Mouse (Mus musculus) midbrain, postnatal 0 days (tissue): ENCODE measurements around the gene Ccdc113. TPM values are rescaled to one million over a fixed set of nuclear protein-coding genes. Genes with fewer than 3 reads are reported as not detected.

ENCODE experiments used
- ATAC-seq: fragments of 200-750 bp; cut with Nextera tagmentation; 2 replicates; pipeline ENCODE4 v1.8.0; 2017; ENCODE audit warnings: moderate number of reproducible peaks, mild to moderate bottlenecking, moderate TSS enrichment, moderate library complexity; ENCODE audit not compliant: low FRiP score
- DNase-seq: peaks from one replicate; pipeline ENCODE4 v3.0.0-alpha.2; 2015; ENCODE audit warnings: low spot score
- H3K27ac ChIP-seq: fragments of 300-500 bp; sonication (generic); 2 replicates; pipeline ENCODE4 v1.5.1; 2014; ENCODE audit warnings: low read depth, mild to moderate bottlenecking, low read length, mixed read lengths
- H3K27me3 ChIP-seq: fragments of 300-500 bp; sonication (generic); 2 replicates; pipeline ENCODE4 v1.6.1; 2014; ENCODE audit warnings: low read length, control low read depth, mixed read lengths; ENCODE audit not compliant: insufficient read depth
- H3K36me3 ChIP-seq: fragments of 300-500 bp; sonication (generic); 2 replicates; pipeline ENCODE4 v1.6.1; 2014; ENCODE audit warnings: low read length, control low read depth, mixed read lengths; ENCODE audit not compliant: insufficient read depth
- H3K4me1 ChIP-seq: fragments of 300-500 bp; sonication (generic); 2 replicates; pipeline ENCODE4 v1.6.1; 2014; ENCODE audit warnings: mild to moderate bottlenecking, control low read depth, antibody characterized with exemption, low read length, mixed read lengths; ENCODE audit not compliant: insufficient read depth
- H3K4me2 ChIP-seq: fragments of 300-500 bp; sonication (generic); 2 replicates; pipeline ENCODE4 v1.6.1; 2014; ENCODE audit warnings: low read depth, mild to moderate bottlenecking, low read length, mixed read lengths; ENCODE audit not compliant: poor library complexity, severe bottlenecking
- H3K4me3 ChIP-seq: fragments of 300-500 bp; sonication (generic); 2 replicates; pipeline ENCODE4 v1.5.1; 2014; ENCODE audit warnings: low read depth, mild to moderate bottlenecking, low read length, moderate library complexity
- H3K9ac ChIP-seq: fragments of 300-500 bp; sonication (generic); replicated peaks from 2 replicates; pipeline ENCODE4 v1.6.1; 2014; ENCODE audit warnings: mild to moderate bottlenecking, low read length, moderate library complexity, mixed read lengths; ENCODE audit not compliant: poor library complexity, severe bottlenecking
- H3K9me3 ChIP-seq: fragments of 300-500 bp; sonication (generic); 2 replicates; pipeline ENCODE4 v1.6.1; 2016; ENCODE audit warnings: low read length, control low read depth
- CTCF ChIP-seq: IDR thresholded peaks from 2 replicates; pipeline ENCODE4 v1.5.1; 2016; ENCODE audit warnings: antibody characterized with exemption, mild to moderate bottlenecking
- WGBS: fragments of 180-500 bp; shearing (Covaris S2); extraction: QIAGEN DNeasy Blood & Tissue Kit; methylation state at CpG from one replicate; pipeline ENCODE4 v1.1.7; 2014; 5-methylcytosine and 5-hydroxymethylcytosine counted together
- polyA plus RNA-seq: library from polyadenylated mRNA; unstranded; fragments of >200 nt; fragmentation: Nextera tagmentation; extraction: Ambion mirVana; gene quantifications from 2 replicates; pipeline ENCODE4 v1.2.1, GENCODE M21; 2015
- total RNA-seq: library from RNA; depleted of rRNA; stranded (reverse); fragments of >200 nt; gene quantifications from 2 replicates; pipeline ENCODE4 v1.2.3, GENCODE M21; 2014

Gene Ccdc113
- total and polyA plus RNA-seq, 2 experiments from 2014 or later = 3.2 to 4.0 TPM

DNA sequence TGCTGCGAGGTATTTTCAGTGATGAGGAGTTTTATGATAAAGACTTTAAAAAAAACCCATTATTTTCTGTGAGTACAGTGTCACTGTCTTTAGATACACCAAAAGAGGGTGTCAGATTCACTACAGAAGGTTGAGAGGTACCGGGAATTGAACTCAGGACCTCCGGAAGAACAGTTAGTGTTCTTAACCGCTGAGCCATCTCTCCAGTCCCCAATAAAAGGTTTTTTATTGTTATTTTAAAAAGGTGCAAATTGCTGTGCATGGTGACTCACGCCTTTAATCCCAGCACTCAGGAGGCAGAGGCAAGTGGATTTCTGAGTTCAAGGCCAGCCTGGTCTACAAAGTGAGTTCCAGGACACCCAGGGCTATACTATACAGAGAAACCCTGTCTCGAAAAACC, 38.4 kb upstream of the Ccdc113 start:
- H3K4me1 ChIP-seq = peaks cover 2% of the 10 kb centered on the region; the same call in 1 of the 2 replicates
- WGBS = 80% methylated on average over 6 of the region's 6 CpGs
- H3K27ac ChIP-seq = no peak overlapping the region
- H3K4me3 ChIP-seq = no peak overlapping the region
- H3K9ac ChIP-seq = no peak overlapping the region
- H3K9me3 ChIP-seq = no peaks in the 10 kb centered on the region
- no peaks in the 10 kb centered on the region for H3K27me3 ChIP-seq
- no peak overlapping the region for H3K4me2 ChIP-seq
- no peaks in the 10 kb centered on the region for H3K36me3 ChIP-seq
- ATAC-seq (no peak), DNase-seq (no peak)
- TF ChIP-seq CTCF = no peak

DNA sequence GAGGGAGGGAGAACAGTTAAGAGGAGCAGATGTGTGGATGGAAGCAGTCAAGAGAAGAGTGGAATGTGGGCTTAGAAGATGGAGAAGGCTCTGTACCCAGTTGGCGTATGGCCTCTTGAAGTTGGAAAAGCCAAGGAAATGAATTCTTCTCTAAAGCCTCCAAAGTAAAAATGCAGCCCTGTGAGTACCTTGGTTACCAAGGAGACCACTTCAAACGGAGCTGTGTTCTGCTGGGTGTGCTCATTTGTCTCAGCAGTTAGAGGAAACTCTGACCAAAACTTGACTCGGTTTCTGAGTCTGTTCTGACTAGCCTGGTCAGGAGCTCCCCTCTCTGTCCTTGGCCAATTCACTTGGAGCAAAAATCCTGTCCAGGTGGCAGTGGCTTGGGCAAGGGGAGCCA, 37.5 kb upstream of the Ccdc113 start:
- H3K9ac ChIP-seq = no peak overlapping the region
- H3K27me3 ChIP-seq = no peaks in the 10 kb centered on the region
- peaks cover 2% of the 10 kb centered on the region; the same call in 1 of the 2 replicates for H3K4me1 ChIP-seq
- H3K27ac ChIP-seq = no peak overlapping the region
- DNase-seq = no peak
- H3K4me2 ChIP-seq = no peak overlapping the region
- no peak for TF ChIP-seq CTCF
- no peak for ATAC-seq
- no peaks in the 10 kb centered on the region for H3K9me3 ChIP-seq
- WGBS = 29% methylated on average over 3 of the region's 3 CpGs
- no peak overlapping the region for H3K4me3 ChIP-seq
- H3K36me3 ChIP-seq = no peaks in the 10 kb centered on the region

DNA sequence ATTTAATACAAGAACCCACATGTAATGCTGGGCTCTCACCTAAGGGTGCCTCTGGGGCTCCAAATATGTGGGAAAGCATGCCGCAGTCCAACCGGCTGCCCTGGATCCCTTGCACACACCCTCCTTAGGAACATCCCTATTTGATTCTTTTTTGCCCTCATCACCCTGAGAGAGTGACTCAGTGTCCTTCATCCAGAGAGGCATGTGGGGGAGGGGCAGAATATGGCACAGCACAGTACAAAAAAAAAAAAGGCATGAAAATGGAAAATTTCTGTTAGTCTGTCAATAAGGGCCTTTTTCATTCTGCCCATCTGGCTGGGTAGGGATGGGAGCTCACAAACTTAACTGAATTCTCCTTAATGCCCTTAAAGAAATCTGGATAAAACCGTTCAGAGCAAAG, 36.1 kb upstream of the Ccdc113 start:
- H3K27ac ChIP-seq = no peak overlapping the region
- H3K4me2 ChIP-seq = no peak overlapping the region
- 84% methylated on average over 3 of the region's 3 CpGs for WGBS
- TF ChIP-seq CTCF = no peak
- H3K4me3 ChIP-seq = no peak overlapping the region
- no peak for ATAC-seq
- DNase-seq = no peak
- H3K36me3 ChIP-seq = no peaks in the 10 kb centered on the region
- H3K9ac ChIP-seq = no peak overlapping the region
- H3K9me3 ChIP-seq = no peaks in the 10 kb centered on the region
- H3K27me3 ChIP-seq = no peaks in the 10 kb centered on the region
- peaks cover 2% of the 10 kb centered on the region; the same call in 1 of the 2 replicates for H3K4me1 ChIP-seq

DNA sequence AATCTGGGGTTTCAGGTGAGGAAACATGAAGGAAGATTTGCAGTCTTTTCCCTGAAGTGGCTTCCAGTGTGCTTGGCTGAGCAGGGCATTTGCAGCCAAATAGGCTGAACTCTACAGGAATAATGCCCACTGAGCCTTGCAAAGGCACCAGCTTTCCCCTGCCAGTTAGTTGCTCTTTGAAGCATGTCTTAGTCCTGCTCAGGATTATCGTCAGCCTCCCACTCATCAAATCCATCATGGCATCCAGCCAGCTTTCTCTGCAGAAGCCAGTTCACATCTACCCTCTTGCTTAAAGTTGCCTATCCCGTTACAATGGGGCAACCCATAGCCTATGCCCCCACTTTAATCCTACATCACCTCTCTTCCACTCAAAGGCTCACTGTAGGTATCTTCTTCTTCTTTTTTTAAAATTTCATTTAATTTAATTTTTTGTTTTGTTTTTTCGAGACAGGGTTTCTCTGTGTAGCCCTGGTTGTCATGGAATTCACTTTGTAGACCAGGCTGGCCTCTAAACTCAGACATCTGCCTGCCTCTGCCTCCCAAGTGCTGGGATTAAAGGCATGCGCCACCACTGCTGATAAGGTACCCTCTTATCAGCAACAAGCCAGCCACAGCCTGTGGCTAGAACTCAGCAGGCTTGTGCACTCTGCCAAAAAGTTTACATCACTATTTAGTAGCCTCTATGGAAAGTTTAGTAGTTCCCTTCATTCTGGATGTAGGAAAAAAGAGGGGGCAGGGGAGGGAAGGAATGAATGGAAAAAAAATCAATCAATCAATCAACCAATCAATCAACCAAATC, 34.4 kb upstream of the Ccdc113 start:
- peak; percentile 61 for DNase-seq
- no peak overlapping the region for H3K9ac ChIP-seq
- H3K27ac ChIP-seq = no peak overlapping the region
- H3K4me2 ChIP-seq = no peak overlapping the region
- TF ChIP-seq CTCF = no peak
- H3K9me3 ChIP-seq = no peaks in the 10 kb centered on the region
- H3K27me3 ChIP-seq = no peaks in the 10 kb centered on the region
- H3K4me1 ChIP-seq = peaks cover 2% of the 10 kb centered on the region; the same call in 1 of the 2 replicates
- WGBS = 60% methylated on average over 4 of the region's 4 CpGs
- no peaks in the 10 kb centered on the region for H3K36me3 ChIP-seq
- H3K4me3 ChIP-seq = no peak overlapping the region
- ATAC-seq = no peak

DNA sequence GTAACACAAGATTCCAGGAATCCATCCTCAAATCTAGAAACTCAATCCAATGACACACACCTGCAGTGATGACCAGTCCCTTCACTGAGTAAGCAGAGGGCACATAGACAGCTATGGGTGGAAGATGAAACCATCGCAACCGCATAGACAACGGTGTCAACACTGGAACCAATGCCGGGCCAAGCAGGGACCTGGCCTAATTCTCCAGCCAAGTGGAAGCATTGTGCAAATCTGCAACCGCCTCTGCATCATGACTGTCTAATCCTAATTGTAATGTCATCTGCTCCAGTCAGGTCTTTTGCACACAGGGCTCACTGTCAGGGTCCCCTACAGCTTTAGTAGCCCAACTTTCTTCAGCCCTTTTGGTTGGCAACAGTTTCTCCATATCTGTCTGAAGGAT, 33.4 kb upstream of the Ccdc113 start:
- no peak for TF ChIP-seq CTCF

DNA sequence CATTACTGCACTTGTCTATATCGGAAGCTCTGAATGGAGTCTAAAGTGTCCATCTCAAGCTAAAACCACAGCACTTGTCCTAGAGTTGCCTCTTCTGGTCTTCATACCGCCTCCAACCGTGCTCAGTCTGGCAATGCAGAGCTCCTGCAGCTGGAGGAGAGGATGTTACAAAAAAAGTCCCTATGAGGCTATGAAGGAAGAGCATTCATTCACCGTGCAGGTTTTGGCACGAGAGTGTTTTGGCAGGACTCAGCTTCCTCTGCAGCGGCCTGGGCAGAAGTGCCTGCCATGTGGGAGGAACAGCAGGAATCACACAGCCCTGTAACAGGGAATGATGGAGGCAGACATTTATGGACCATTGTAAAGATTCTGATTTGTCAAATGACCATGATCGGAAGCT, 31.5 kb upstream of the Ccdc113 start:
- DNase-seq = peak; percentile 36
- Histone ChIP-seq H3K36me3 (no peaks in the 10 kb centered on the region), H3K4me2 (no peak overlapping the region), H3K9ac (no peak overlapping the region), H3K9me3 (no peaks in the 10 kb centered on the region), H3K27me3 (no peaks in the 10 kb centered on the region), H3K4me1 (no peaks in the 10 kb centered on the region), H3K4me3 (no peak overlapping the region), H3K27ac (no peak overlapping the region)
- no peak for ATAC-seq
- 76% methylated on average over 7 of the region's 7 CpGs for WGBS
- TF ChIP-seq CTCF = no peak

More for the DNA sequence above, 33.4 kb upstream of the Ccdc113 start:
- 85% methylated on average over 5 of the region's 5 CpGs for WGBS
- no peak overlapping the region for H3K9ac ChIP-seq
- H3K4me2 ChIP-seq = no peak overlapping the region
- H3K4me1 ChIP-seq = peaks cover 2% of the 10 kb centered on the region; the same call in 1 of the 2 replicates
- ATAC-seq (no peak), DNase-seq (no peak)
- no peaks in the 10 kb centered on the region for H3K36me3 ChIP-seq
- H3K4me3 ChIP-seq = no peak overlapping the region
- no peak overlapping the region for H3K27ac ChIP-seq
- no peaks in the 10 kb centered on the region for H3K9me3 ChIP-seq
- H3K27me3 ChIP-seq = no peaks in the 10 kb centered on the region
